Mouse (Mus musculus): ENCODE results near the gene Dnaja3. TPM values are rescaled to one million over a fixed set of nuclear protein-coding genes. Genes with fewer than 3 reads are reported as not detected.

Dnaja3 gene
- 61.5 TPM for polyA plus RNA-seq (2014; fragmentation: Illumina TruSeq; extraction: RNeasy Lipid Tissue Mini Kit (QIAGEN cat#74804); ENCODE audit: low read depth, low replicate concordance)

DNA sequence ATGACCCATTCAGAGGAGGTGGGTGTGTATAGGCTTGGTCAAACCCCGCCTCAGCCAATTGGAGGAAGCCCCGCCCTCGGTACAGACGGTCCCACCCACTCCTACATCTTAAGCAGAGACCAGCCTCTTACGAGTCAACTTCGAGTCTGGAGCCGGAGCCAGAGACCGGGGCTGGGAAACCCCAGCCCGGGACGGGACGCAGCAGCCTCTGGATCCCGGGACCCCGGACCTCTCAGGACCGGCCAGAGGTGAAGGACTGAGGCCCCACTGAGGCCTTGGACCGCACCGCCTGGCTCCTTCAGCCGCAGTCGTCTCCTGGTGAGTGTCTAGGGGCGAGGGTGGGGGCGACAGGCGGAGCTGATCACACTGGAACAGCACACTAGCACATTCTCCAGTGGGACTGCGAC lies at the start of gene Dnaja3, which contains the start of gene Vasn:
Gene Dnaja3, plus strand, starts transcription at position 159 of the 407 bp plus-strand sequence.
Gene Vasn, plus strand, starts transcription at position 111 of the 407 bp plus-strand sequence.

DNA sequence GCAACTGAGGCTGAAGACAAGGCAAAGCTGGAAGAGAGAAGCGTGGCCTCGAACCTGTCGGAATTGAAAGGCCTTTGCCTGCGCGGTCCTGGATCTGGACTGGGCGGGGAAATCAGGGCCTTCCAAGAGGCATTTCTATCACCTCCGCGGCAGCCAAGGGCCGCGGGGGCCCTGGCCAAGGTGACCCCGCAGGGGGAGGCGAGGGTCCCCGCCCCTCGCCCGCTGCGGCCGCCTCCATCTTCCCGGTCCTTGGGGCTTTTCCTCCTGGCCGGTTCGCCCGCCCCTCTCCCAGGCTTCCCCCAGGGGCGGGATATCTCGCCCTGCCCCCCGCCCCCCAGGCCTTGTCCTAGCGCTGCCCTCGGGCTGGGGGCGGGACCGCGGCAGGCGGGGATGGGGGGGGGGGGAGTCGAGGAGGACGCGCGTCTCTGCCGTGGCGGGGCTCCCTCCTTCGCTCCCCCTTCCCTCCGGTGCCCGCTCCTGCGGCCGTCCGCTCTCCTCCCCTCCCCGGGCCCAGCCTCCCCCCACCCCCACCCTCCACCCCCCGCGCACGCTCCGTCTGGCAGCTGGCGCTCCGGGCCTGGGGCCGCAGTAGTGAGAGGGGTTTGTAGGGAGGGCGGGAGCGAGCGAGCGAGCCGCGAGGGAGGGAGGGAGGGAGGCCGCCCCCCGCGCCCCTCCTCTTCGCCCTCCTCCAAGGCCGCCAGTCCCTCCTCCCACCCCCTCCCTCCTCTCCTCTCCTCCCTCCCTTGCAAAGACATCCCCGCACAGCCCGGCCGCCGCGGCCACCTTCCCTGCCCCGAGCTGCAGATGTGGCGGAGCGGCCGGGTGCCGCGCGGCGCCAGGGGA lies 45.6 kb upstream of the Dnaja3 start, which contains the start of gene Glis2:
Gene Glis2, plus strand, starts transcription at position 743 of the 843 bp plus-strand sequence.

DNA sequence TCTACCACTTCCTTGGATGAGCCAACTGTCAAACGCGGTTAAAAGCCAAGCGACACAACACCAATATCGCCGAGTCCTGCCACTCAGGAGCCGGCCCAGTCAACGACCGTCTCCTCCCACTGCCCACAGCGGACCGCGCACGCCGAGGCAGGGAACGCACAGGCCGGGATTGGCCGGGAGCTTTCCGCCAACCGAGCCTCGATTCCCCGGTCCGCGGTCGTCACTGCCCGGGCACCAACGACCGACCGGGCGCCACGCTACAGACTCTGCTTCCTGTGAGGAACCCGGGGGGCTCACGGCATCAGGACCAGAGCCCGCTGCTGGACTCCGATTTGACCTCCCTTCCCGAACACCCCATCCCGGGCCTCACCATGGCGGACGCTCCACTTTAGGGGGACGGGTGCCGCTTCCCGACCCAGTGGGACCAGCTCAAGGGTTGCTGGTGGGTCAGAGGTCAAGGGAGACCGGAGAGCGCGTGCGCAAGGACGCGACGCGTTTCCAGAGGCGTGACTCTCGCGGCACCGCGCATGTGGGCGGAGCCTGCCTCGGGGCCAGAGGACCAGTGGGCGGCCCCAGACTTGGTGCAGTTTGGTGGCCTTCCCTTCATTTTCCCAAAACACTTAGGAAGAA lies 15.2 kb upstream of the Dnaja3 start, which contains the start of gene Pam16:
Gene Pam16, minus strand, starts transcription at position 508 of the 630 bp plus-strand sequence.

DNA sequence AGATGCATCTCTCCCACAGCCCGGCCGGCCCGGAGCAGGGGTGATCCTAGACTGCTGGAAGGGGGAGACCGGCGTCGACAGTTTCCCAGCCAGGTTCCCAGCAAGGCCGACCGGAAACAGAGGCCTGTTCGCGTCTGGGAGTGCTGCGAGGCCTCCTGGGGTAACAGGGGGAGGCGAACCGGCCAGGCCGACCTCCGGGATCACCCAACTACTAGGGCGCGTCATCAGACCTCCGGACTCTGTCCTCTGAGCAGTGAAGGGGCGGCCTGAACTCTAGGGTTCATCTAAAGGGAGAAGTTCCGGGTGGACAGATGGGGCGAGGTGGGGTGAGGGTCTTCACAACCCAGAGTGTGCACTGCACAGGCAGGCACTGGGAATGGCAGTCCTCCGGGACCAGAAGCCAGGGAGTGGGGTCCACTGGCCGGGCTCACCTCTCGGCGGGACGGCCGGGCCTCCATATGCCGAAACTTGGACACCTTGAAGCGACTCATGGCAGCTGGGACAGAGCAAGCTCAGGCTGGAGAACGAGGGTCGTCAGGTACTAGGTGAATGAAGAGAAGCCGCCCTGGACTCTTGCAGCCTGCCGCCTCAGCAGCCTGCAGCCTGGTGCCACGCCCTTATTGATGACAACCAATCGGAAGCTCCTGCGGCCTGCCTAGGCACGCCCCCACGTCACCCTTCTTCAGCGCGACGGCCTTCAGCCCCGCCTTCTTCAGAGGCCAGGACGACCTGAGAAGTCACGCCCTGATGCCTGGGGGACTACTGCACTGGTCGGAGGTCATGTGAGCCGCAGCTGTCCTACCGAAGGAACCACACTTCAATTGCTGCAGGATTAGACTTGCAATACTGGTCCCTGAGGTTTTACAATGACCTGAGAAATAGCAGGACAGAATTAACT lies 39.6 kb downstream of the Dnaja3 start, which contains the start of gene Coro7:
Gene Coro7, minus strand, starts transcription at position 657 of the 898 bp plus-strand sequence.

DNA sequence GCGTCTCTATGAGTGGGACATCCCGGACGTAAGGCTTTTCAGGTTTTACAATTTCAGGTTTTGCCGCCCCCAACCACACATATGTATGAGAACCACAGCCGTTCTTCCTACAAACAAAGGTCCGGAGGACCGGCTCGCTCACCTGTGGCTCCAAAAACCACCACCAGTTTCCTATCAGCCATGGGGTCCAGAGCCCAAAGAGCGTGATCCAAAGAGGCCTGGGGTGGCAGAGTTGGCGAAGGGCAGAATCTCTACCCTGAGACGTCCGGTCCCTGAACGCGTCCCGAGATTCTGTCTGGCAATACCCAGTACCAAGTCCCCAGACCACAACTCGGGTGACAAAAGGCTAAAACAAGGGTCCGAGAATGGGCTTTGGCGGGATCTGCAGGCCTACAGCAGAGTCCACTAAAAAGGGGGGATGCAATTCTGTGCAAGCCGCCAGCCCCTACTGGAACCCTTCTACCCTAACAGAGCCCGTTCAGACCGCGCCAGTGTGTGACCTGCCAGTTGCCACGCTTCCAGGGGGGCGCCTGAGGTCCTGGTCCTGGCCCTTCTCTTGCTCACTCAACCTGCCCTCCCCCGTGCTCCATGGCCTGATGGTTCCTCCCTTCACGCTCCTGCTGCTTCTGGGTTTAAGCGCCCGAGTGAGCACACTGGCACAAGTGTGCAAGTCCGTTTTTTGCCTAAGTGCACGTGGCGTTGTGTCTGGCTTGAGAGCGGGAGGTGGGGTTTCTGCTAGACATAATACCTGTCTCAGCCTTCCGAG lies 79.1 kb downstream of the Dnaja3 start, which contains the start of gene Nmral1:
Gene Nmral1, minus strand, starts transcription at position 604 of the 766 bp plus-strand sequence.

DNA sequence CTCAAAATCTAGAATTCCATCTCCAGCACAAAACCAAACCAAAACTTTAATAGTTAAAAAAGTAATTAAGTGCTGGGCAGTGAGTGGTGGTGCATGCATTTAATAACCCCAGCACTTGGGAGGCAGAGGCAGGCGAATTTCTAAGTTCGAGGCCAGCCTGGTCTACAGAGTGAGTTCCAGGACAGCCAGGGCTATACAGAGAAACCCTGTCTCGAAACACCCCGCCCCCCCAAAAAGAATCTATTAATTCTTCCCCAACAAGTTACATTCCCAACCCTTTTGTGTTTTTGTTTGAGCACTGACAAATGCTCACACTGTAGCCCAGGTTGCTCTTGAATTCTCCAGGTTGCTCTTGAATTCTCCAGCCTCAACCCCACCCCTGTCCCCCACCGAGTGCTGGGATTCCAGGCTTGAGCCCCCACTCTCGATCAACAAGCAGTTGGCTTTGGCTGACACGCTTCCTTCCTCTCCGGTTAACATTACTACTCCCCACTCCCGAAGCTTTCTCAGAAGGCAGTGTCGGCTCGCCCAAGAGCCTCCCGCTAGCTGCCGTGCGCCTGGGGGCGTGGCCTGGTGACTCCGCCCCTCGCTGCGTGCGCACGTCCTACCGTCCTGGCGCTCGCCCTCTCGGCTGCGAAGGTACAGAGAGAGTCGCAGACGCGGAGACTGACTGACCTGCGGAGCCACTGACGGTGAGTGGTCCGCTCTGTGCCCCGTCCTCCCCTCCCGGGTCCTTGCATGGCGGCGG lies 86.2 kb downstream of the Dnaja3 start, which contains the start of gene Hmox2:
Gene Hmox2, plus strand, starts transcription at position 582 of the 748 bp plus-strand sequence.

Other genes starting within 250 kb of the Dnaja3 start
- 8.0 TPM for gene Adcy9, start 219.5 kb upstream of the Dnaja3 start, polyA plus RNA-seq (2014; fragmentation: Illumina TruSeq; extraction: RNeasy Lipid Tissue Mini Kit (QIAGEN cat#74804); ENCODE audit: low read depth, low replicate concordance)
- 6.7 TPM for gene Srl, start 98.2 kb upstream of the Dnaja3 start, polyA plus RNA-seq (2014; fragmentation: Illumina TruSeq; extraction: RNeasy Lipid Tissue Mini Kit (QIAGEN cat#74804); ENCODE audit: low read depth, low replicate concordance)
- 0.93 TPM for gene Tfap4, start 80.1 kb upstream of the Dnaja3 start, polyA plus RNA-seq (2014; fragmentation: Illumina TruSeq; extraction: RNeasy Lipid Tissue Mini Kit (QIAGEN cat#74804); ENCODE audit: low read depth, low replicate concordance)
- 1.5 TPM for gene Glis2, start 45.3 kb upstream of the Dnaja3 start, polyA plus RNA-seq (2014; fragmentation: Illumina TruSeq; extraction: RNeasy Lipid Tissue Mini Kit (QIAGEN cat#74804); ENCODE audit: low read depth, low replicate concordance)
- gene Pam16, start 15.0 kb upstream of the Dnaja3 start, polyA plus RNA-seq (2014; fragmentation: Illumina TruSeq; extraction: RNeasy Lipid Tissue Mini Kit (QIAGEN cat#74804); ENCODE audit: low read depth, low replicate concordance): 17.8 TPM
- 1.9 TPM for gene Vasn, start within 50 bp of the Dnaja3 start, polyA plus RNA-seq (2014; fragmentation: Illumina TruSeq; extraction: RNeasy Lipid Tissue Mini Kit (QIAGEN cat#74804); ENCODE audit: low read depth, low replicate concordance)
- 3.1 TPM for gene Coro7, start 39.8 kb downstream of the Dnaja3 start, polyA plus RNA-seq (2014; fragmentation: Illumina TruSeq; extraction: RNeasy Lipid Tissue Mini Kit (QIAGEN cat#74804); ENCODE audit: low read depth, low replicate concordance)
- gene Nmral1, start 79.4 kb downstream of the Dnaja3 start, polyA plus RNA-seq (2014; fragmentation: Illumina TruSeq; extraction: RNeasy Lipid Tissue Mini Kit (QIAGEN cat#74804); ENCODE audit: low read depth, low replicate concordance): not detected
- 66.9 TPM for gene Hmox2, start 86.4 kb downstream of the Dnaja3 start, polyA plus RNA-seq (2014; fragmentation: Illumina TruSeq; extraction: RNeasy Lipid Tissue Mini Kit (QIAGEN cat#74804); ENCODE audit: low read depth, low replicate concordance)
- 80.7 TPM for gene Cdip1, start 150.3 kb downstream of the Dnaja3 start, polyA plus RNA-seq (2014; fragmentation: Illumina TruSeq; extraction: RNeasy Lipid Tissue Mini Kit (QIAGEN cat#74804); ENCODE audit: low read depth, low replicate concordance)
- not detected for gene 4930562C15Rik, start 195.4 kb downstream of the Dnaja3 start, polyA plus RNA-seq (2014; fragmentation: Illumina TruSeq; extraction: RNeasy Lipid Tissue Mini Kit (QIAGEN cat#74804); ENCODE audit: low read depth, low replicate concordance)
- gene Ubald1, start 240.3 kb downstream of the Dnaja3 start, polyA plus RNA-seq (2014; fragmentation: Illumina TruSeq; extraction: RNeasy Lipid Tissue Mini Kit (QIAGEN cat#74804); ENCODE audit: low read depth, low replicate concordance): 0.93 TPM
- gene Mgrn1, start 246.3 kb downstream of the Dnaja3 start, polyA plus RNA-seq (2014; fragmentation: Illumina TruSeq; extraction: RNeasy Lipid Tissue Mini Kit (QIAGEN cat#74804); ENCODE audit: low read depth, low replicate concordance): 7.9 TPM